Mouse (Mus musculus) central nervous system, embryonic 18 days (tissue): ENCODE data around the gene Alkbh3. TPM values are rescaled to one million over a fixed set of nuclear protein-coding genes. Genes with fewer than 3 reads are reported as not detected.

Experiments used
- polyA plus RNA-seq: library from polyadenylated mRNA; depleted of rRNA; stranded (reverse); fragments of >200 nt; gene quantifications from 2 replicates; pipeline ENCODE4 v1.2.3, GENCODE M21; 2012; rRNA removed

Gene Alkbh3
- polyA plus RNA-seq: 56.1 and 59.2 TPM in 2 replicates

GRCm38 (mm10) chr2:94010335-94011291 is at the start of gene Alkbh3:
Gene Alkbh3 (minus strand): TSS chr2:94010807.

DNA sequence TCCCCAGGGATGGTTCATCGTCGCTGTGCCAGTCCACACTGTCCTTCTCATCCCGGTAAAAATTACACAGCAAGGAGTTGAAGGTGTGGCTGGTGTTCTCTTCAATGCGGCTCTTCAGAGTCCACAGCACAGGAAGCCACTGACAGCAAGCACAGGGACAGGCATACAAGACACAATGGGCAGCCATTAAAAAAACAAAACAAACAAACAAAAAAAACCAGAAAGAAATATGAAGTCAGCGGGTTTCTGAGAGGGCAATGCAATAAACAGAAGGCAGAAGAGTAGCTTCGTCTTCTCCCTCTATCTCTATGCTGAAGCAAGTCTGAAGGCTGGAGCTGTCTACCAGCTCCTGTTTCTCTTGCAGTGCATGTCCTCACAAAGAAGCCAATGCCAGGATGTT is 14.4 kb downstream of the Alkbh3 start, which contains the start of gene Gm27027:
Gene Gm27027 (minus strand): TSS at position 101 of the 400 bp plus-strand sequence.

DNA sequence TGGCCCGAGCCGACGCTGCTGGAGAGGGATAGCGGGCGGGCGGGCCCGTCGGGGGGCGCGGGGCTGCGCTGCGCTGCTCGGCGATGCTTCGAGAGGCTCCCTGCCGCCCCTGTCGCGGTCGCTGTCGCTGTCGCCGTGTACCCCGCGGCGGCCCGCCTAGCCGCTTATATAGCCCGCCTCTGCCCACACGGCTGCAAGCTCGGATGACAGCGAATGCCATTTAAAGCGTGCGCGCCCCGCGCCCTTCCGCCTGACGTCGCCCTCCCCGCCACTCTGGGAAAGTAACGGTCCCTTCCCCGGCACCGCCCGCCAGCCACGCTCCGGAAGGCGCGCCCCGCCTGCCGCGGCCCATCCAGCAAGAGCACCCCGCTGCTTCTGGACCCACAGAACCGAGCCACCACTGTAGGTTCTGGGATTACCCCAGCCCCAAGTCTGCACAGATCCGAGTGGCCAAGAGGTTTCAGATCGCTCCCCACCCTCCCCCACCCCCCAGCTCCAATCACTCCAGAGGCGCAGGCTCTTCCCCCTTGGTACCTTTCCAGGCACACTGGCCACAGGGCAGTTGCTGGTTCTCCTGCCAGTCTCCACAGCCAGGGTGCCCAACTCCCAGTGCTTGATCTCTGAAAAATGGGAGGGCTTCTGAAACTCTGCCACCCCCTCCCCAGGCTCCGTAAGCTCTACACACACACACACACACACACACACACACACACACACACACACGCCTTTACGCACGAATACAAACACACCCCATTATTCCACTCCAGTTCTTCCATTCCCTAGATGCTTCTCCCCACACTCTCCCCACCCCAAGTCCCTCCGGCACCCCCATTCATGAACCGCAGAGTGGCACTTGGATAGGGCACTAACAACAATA is 53.5 kb downstream of the Alkbh3 start, which contains the start of gene Gm13889:
Gene Gm13889 (minus strand): TSS at position 294 of the 877 bp plus-strand sequence.

Other genes with a start within 250 kb of the Alkbh3 start
- gene Ext2, start 188.2 kb downstream of the Alkbh3 start, polyA plus RNA-seq: 35.8 and 38.9 TPM in 2 replicates
- 16.0 and 16.2 TPM in 2 replicates for gene Accs, start 160.9 kb downstream of the Alkbh3 start, polyA plus RNA-seq
- 0.41 and 0.52 TPM in 2 replicates for gene Accsl, start 141.7 kb downstream of the Alkbh3 start, polyA plus RNA-seq
- 41.3 and 49.2 TPM in 2 replicates for gene Gm13889, start 53.6 kb downstream of the Alkbh3 start, polyA plus RNA-seq
- gene Gm27027, start 14.5 kb downstream of the Alkbh3 start, polyA plus RNA-seq: 0.19 TPM in 1 of 2 replicates, not detected in the other
- gene Hsd17b12, start 147.2 kb upstream of the Alkbh3 start, polyA plus RNA-seq: 82.8 and 89.7 TPM in 2 replicates